Mouse (Mus musculus): ENCODE measurements around the gene Zfp219. TPM values are rescaled to one million over a fixed set of nuclear protein-coding genes. Genes with fewer than 3 reads are reported as not detected.

Gene Zfp219
- polyA plus RNA-seq, 1 experiment from 2014 or later: 24.4 TPM

DNA sequence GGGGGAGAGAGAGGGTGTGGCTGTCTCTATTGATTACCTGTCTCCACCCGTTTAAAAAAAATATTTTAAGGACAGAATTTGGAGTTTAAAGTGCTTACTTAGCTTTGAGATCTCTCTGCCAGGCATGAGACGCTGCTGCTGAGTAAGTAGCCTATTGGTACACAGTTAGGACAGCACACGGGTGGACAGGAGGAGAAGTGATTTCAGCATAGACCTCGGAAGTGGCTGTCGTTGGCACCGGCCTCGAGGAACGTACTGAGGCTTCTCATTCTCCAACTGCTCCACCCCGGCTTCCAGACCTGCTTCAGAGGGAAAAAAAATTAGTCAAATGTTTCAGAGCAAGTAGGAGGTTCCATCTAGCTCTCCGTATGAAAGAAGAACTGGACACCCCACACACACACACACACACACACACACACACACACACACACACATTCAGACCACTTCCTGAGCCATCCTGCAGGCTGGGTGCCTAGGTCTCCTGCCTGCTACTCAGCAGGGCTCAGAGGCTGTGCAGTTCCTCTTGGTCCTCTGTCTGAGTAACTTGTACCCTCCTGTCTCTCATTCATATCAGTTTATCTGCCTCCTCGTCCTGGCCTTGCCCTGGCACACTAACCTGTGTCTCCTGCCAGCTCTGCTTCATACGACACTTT lies 25.2 kb downstream of the Zfp219 start:
- Histone ChIP-seq H3K4me3 (replicated peaks; ENCODE audit: low read length) (no peak overlapping the region), H3K36me3 (ENCODE audit: control insufficient read depth, insufficient read depth, low read length) (peaks cover 17% of the 10 kb centered on the region; the same call in 1 of the 2 replicates), H3K4me1 (ENCODE audit: control insufficient read depth, insufficient read depth, low read length) (0 out of 2 replicates have a peak, but pooled peaks cover 3% of the 10 kb centered on the region), H3K27me3 (ENCODE audit: control insufficient read depth, insufficient read depth, low read length) (no peaks in the 10 kb centered on the region), H3K4me2 (ENCODE audit: low read depth, low read length) (no peak overlapping the region), H3K27ac (ENCODE audit: low read length) (no peak overlapping the region), H3K9me3 (replicated peaks; ENCODE audit: control insufficient read depth, low read length) (no peaks in the 10 kb centered on the region), H3K9ac (ENCODE audit: low read length) (no peak overlapping the region)
- ATAC-seq (ENCODE audit: insufficient read depth, low FRiP score): no peak
- WGBS: 64% methylated on average over 12 of the region's 12 CpGs

DNA sequence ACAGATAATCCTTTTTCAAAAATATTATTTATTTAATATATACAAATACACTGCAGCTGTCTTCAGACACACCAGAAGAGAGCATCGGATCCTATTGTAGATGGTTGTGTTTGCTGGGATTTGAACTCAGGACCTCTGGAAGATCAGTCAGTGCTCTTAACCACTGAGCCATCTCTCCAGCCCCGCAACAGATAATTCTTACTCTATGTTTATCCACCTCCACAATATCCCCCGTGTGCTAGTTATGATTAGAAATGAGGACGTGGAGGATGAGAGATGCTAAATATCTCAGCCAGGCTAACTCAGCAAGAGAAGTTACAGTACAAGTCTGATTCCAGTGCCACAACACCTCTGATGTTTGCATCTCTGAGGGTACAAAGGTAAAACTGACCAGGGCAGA lies 26.1 kb downstream of the Zfp219 start:
- no peak for ATAC-seq (ENCODE audit: insufficient read depth, low FRiP score)
- H3K27me3 ChIP-seq (ENCODE audit: control insufficient read depth, insufficient read depth, low read length): no peaks in the 10 kb centered on the region
- no peak overlapping the region for H3K27ac ChIP-seq (ENCODE audit: low read length)
- H3K4me1 ChIP-seq (ENCODE audit: control insufficient read depth, insufficient read depth, low read length): 0 out of 2 replicates have a peak, but pooled peaks cover 3% of the 10 kb centered on the region
- H3K4me3 ChIP-seq (replicated peaks; ENCODE audit: low read length): no peak overlapping the region
- H3K9ac ChIP-seq (ENCODE audit: low read length): no peak overlapping the region
- peaks cover 20% of the 10 kb centered on the region; the same call in 1 of the 2 replicates for H3K36me3 ChIP-seq (ENCODE audit: control insufficient read depth, insufficient read depth, low read length)
- no peak overlapping the region for H3K4me2 ChIP-seq (ENCODE audit: low read depth, low read length)
- WGBS: 77% methylated on average over 4 of the region's 4 CpGs
- no peaks in the 10 kb centered on the region for H3K9me3 ChIP-seq (replicated peaks; ENCODE audit: control insufficient read depth, low read length)

DNA sequence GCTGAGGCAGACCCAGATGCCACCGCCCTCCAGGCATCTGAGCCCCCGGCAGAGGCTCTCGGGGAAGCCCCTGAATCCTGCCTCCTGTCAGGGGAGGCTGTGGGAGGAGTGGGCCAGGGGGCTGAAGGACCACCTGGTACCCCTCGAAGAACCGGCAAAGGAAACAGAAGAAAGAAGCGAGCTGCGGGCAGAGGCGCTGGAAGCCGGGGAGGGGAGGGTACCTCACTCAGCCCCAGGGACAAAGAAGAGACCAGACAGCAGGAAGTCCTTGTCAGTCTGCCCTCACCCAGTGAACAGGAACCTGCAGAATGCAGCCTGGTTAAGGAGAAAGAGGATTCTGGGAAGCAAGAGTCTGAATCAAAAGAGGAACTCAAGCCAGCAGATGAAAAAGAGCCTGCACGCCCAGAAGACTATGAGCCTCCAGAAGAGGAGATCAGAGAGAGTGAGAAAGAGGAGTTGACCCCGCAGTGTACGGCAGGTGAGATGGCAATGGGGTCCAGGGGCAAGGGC lies 31.0 kb downstream of the Zfp219 start:
- 66% methylated on average over 12 of the region's 12 CpGs for WGBS
- Histone ChIP-seq H3K27me3 (ENCODE audit: control insufficient read depth, insufficient read depth, low read length) (no peaks in the 10 kb centered on the region), H3K4me2 (ENCODE audit: low read depth, low read length) (no peak overlapping the region), H3K27ac (ENCODE audit: low read length) (no peak overlapping the region), H3K4me3 (replicated peaks; ENCODE audit: low read length) (no peak overlapping the region), H3K36me3 (ENCODE audit: control insufficient read depth, insufficient read depth, low read length) (peaks cover 37% of the 10 kb centered on the region), H3K9ac (ENCODE audit: low read length) (peak overlapping the region; percentile 31; the same call in 1 of the 2 replicates), H3K4me1 (ENCODE audit: control insufficient read depth, insufficient read depth, low read length) (peaks cover 11% of the 10 kb centered on the region), H3K9me3 (replicated peaks; ENCODE audit: control insufficient read depth, low read length) (no peaks in the 10 kb centered on the region)
- no peak for ATAC-seq (ENCODE audit: insufficient read depth, low FRiP score)

DNA sequence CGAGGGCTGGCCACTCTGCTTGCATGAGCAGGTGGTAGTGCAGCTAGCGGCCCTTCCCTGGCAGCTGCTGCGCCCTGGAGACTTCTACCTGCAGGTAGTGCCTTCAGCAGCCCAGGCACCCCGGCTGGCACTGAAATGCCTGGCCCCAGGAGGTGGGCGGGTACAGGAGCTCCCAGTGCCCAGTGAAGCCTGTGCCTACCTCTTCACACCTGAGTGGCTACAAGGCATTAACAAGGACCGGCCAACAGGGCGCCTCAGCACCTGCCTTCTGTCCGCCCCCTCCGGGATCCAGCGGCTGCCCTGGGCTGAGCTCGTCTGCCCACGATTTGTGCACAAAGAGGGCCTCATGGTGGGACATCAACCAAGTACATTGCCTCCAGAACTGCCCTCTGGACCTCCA lies 31.8 kb downstream of the Zfp219 start:
- H3K4me2 ChIP-seq (ENCODE audit: low read depth, low read length): no peak overlapping the region
- peak overlapping the region; percentile 31; the same call in 1 of the 2 replicates for H3K9ac ChIP-seq (ENCODE audit: low read length)
- H3K27ac ChIP-seq (ENCODE audit: low read length): no peak overlapping the region
- no peak for ATAC-seq (ENCODE audit: insufficient read depth, low FRiP score)
- peaks cover 17% of the 10 kb centered on the region for H3K4me1 ChIP-seq (ENCODE audit: control insufficient read depth, insufficient read depth, low read length)
- H3K9me3 ChIP-seq (replicated peaks; ENCODE audit: control insufficient read depth, low read length): no peaks in the 10 kb centered on the region
- 82% methylated on average over 12 of the region's 12 CpGs for WGBS
- no peak overlapping the region for H3K4me3 ChIP-seq (replicated peaks; ENCODE audit: low read length)
- no peaks in the 10 kb centered on the region for H3K27me3 ChIP-seq (ENCODE audit: control insufficient read depth, insufficient read depth, low read length)
- H3K36me3 ChIP-seq (ENCODE audit: control insufficient read depth, insufficient read depth, low read length): peaks cover 32% of the 10 kb centered on the region

DNA sequence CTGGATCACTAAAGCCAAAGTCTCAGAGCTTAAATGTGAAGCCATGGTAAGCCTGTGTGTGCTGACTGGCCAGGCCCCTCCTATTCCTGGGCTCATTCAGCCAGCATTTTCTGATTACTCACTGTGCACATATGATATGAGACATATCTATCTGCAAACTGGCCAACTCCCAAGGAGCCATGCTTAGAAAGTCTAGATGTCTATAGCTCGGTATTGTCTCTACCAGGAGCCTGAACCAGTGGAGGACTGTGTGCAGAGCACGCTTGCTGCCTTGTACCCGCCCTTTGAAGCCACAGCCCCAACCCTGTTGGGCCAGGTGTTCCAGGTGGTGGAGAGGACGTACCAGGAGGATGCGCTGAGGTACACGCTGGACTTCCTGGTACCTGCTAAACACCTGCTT lies 33.4 kb downstream of the Zfp219 start:
- peak; percentile 11; the same call in 1 of the 2 replicates for ATAC-seq (ENCODE audit: insufficient read depth, low FRiP score)

DNA sequence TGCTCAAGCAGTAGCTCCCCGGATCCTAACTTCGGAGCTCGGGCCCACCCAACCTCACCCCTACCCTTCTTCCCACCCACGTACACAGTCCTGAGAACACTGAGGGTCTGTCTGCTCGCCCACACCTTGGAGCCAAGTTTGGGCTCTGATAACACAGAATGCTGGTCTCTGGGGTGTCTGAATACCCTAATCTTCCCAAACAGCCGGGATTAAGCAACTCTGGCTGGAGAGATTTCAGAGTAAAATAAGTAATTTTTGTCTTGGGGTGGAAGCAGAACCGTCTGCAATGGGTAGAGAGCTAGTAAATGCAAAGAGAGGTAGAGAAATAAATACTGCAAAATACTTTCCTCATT lies 34.4 kb downstream of the Zfp219 start:
- no peak for ATAC-seq (ENCODE audit: insufficient read depth, low FRiP score)
- H3K4me3 ChIP-seq (replicated peaks; ENCODE audit: low read length): peak overlapping the region; percentile 77
- H3K9me3 ChIP-seq (replicated peaks; ENCODE audit: control insufficient read depth, low read length): no peaks in the 10 kb centered on the region
- no peaks in the 10 kb centered on the region for H3K27me3 ChIP-seq (ENCODE audit: control insufficient read depth, insufficient read depth, low read length)
- peak overlapping the region; percentile 93 for H3K9ac ChIP-seq (ENCODE audit: low read length)
- peaks cover 31% of the 10 kb centered on the region for H3K36me3 ChIP-seq (ENCODE audit: control insufficient read depth, insufficient read depth, low read length)
- peaks cover 20% of the 10 kb centered on the region for H3K4me1 ChIP-seq (ENCODE audit: control insufficient read depth, insufficient read depth, low read length)
- peak overlapping the region; percentile 78 for H3K4me2 ChIP-seq (ENCODE audit: low read depth, low read length)
- H3K27ac ChIP-seq (ENCODE audit: low read length): peak overlapping the region; percentile 96
- 11% methylated on average over 7 of the region's 7 CpGs for WGBS

More for the DNA sequence above, 33.4 kb downstream of the Zfp219 start:
- H3K4me2 ChIP-seq (ENCODE audit: low read depth, low read length): peak overlapping the region; percentile 78; the same call in 1 of the 2 replicates
- no peak overlapping the region for H3K4me3 ChIP-seq (replicated peaks; ENCODE audit: low read length)
- 64% methylated on average over 6 of the region's 6 CpGs for WGBS
- no peaks in the 10 kb centered on the region for H3K27me3 ChIP-seq (ENCODE audit: control insufficient read depth, insufficient read depth, low read length)
- H3K9ac ChIP-seq (ENCODE audit: low read length): peak overlapping the region; percentile 93
- peaks cover 20% of the 10 kb centered on the region for H3K4me1 ChIP-seq (ENCODE audit: control insufficient read depth, insufficient read depth, low read length)
- H3K36me3 ChIP-seq (ENCODE audit: control insufficient read depth, insufficient read depth, low read length): peaks cover 32% of the 10 kb centered on the region
- H3K27ac ChIP-seq (ENCODE audit: low read length): peak overlapping the region; percentile 96
- H3K9me3 ChIP-seq (replicated peaks; ENCODE audit: control insufficient read depth, low read length): no peaks in the 10 kb centered on the region

DNA sequence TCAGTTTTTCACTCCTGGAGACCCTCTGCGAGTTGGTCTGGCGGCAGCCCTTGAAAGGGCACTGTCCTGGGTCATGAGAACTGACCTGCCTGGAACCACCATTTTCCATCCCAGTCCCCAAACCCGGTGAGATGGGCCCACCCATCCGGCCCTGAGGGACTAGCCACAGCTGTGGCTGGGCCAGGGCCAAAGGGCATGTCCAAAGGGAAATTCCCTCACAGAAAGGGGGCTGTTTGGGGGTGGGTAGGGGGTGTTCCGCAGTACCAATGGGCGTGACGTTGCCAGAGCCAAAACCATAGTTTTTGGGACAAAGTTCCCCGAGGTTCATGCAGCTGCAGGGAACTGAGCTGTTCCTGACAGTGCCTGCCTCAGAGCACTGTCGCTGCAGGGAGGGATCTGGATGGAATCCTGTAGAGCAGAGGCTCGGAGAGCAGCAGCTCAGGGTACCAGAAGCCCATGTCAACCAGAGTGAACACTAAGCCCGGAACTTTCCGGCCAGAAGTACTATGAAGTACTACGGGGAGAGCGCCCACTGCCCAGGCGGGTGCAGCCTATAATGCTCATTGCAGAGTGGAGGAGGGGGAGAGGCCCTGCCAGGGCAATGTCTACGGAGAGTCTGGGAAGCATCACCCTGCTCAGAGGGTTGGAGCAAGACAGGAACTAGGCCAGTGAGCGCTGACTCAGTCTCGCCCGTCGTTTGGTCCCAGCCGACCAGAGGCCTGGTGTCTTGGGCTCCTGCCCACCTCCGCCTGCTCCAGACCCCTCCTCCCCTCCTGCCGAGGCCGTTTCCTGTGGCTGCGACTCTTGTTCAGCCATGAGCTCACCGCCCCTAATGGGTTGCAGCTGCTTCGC lies 35.0 kb downstream of the Zfp219 start:
- ATAC-seq (ENCODE audit: insufficient read depth, low FRiP score): peak; percentile 85
- H3K4me1 ChIP-seq (ENCODE audit: control insufficient read depth, insufficient read depth, low read length): peaks cover 20% of the 10 kb centered on the region
- peaks cover 25% of the 10 kb centered on the region for H3K36me3 ChIP-seq (ENCODE audit: control insufficient read depth, insufficient read depth, low read length)
- H3K9ac ChIP-seq (ENCODE audit: low read length): peak overlapping the region; percentile 93
- peak overlapping the region; percentile 77 for H3K4me3 ChIP-seq (replicated peaks; ENCODE audit: low read length)
- H3K27me3 ChIP-seq (ENCODE audit: control insufficient read depth, insufficient read depth, low read length): no peaks in the 10 kb centered on the region
- no peaks in the 10 kb centered on the region for H3K9me3 ChIP-seq (replicated peaks; ENCODE audit: control insufficient read depth, low read length)
- peak overlapping the region; percentile 96 for H3K27ac ChIP-seq (ENCODE audit: low read length)
- H3K4me2 ChIP-seq (ENCODE audit: low read depth, low read length): peak overlapping the region; percentile 78
- 1% methylated on average over 26 of the region's 27 CpGs for WGBS

DNA sequence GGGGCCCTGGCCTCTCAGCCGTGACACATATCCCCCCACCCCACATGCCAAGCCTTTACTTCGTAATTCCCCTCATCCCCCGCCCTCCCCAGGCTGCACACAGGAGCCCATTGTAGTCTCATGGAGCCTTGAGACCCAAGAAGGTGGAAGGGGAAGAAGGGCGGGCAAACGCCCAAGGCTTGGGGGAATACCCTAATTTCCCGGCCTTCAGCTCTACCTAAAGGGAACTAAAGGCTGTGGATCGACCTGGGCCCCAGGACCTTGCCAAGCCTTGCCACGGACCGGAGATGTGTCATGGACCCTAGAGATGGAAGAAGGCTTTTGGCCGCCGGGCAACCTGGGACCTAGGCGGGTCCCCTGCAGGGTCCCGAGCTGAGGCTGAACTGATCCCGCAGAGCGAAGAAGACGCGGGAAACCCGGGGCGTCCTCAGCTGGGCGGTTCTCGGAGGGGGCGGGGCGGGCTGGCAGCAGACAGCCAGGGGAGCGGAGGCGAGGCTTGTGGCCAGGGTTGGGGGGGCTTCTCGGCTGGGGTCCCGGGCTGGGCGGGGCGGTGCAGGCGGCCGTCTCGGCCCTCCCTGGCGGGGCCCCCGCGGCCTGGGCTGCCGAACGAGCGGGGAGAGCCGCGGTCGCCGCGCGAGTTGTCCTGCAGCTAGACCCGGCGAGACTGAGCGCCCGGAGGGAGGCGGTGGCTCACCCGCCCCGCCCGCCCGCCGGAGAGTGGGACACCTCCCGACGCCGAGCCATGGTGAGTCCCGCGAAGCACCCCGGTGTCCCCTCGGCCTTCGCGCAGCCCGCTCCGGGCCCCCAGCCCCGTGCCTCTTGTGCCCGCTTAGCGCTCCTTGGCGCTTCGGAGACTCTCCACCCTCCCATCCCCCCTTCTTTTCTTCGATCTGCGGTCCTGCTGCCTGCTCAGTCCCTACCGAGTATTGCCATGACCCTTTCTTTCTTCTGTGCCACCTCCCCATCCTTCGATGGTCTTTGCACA lies 36.0 kb downstream of the Zfp219 start, which contains the start of gene Arhgef40:
TSS of gene Arhgef40 (plus strand) at position 473 of the 985 bp plus-strand sequence.
- H3K27me3 ChIP-seq (ENCODE audit: control insufficient read depth, insufficient read depth, low read length): no peaks in the 10 kb centered on the region
- peak; percentile 86 for ATAC-seq (ENCODE audit: insufficient read depth, low FRiP score)
- H3K36me3 ChIP-seq (ENCODE audit: control insufficient read depth, insufficient read depth, low read length): peaks cover 18% of the 10 kb centered on the region; the same call in 1 of the 2 replicates
- peak within 1 kb of the TSS; percentile 93 for H3K9ac ChIP-seq (ENCODE audit: low read length)
- H3K4me2 ChIP-seq (ENCODE audit: low read depth, low read length): peak within 1 kb of the TSS; percentile 78
- peak within 1 kb of the TSS; percentile 77 for H3K4me3 ChIP-seq (replicated peaks; ENCODE audit: low read length)
- H3K4me1 ChIP-seq (ENCODE audit: control insufficient read depth, insufficient read depth, low read length): peaks cover 20% of the 10 kb centered on the region
- peak within 1 kb of the TSS; percentile 96 for H3K27ac ChIP-seq (ENCODE audit: low read length)
- WGBS: under 1% methylated on average over 68 of the region's 74 CpGs
- no peaks in the 10 kb centered on the region for H3K9me3 ChIP-seq (replicated peaks; ENCODE audit: control insufficient read depth, low read length)

All from stomach, embryonic 16.5 days (tissue).